Mouse (Mus musculus) liver, adult 2 months (tissue): Measurements from ENCODE around the gene Slc50a1.

Experiments used
- CTCF ChIP-seq: fragments of 200-500 bp; IDR thresholded peaks from 2 replicates; pipeline ENCODE4 v1.5.1; 2011; ENCODE audit warnings: low read depth, low read length, control low read depth
- POLR2A ChIP-seq: fragments of 200-500 bp; IDR thresholded peaks from 2 replicates; pipeline ENCODE4 v1.6.1; 2011; ENCODE audit warnings: low read length, control low read depth; ENCODE audit not compliant: insufficient read depth; ENCODE audit errors: extremely low read depth

DNA sequence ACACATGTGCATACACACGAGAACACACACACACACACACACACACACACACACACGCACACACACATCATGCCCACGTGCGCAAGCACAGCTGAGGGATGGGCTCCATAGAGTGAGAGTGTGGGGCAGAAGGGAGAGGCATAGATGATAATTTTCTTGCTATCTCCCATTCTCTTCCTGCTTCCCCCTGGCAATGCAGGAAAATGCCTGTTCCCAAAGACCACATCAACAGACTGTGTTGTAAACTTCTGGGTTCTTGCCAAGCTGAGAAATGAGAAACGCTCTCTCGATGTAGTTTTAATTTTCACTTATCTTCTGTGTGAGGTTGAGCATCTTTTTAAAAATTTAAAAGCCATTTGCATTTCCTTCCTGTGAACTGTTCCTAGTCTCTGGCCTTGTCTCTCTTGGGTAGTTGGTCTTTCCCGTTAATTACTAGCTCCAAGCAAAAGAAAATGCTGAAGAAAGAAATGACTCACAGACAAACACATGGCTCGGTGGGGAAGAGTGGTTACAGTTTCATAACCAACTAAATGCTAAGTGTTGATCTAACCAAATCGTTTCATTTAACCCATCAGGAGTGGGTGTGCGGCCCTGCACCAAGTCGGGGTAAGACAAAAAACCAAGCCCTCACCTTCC, 26.5 kb upstream of the Slc50a1 start:
- no peak for TF ChIP-seq CTCF
- TF ChIP-seq POLR2A: no peak
